Mouse (Mus musculus) T-helper 17 cell (primary cell): ENCODE measurements at regions not wholly inside any gene's neighbourhood (a gene's known extent, or its start where the extent isn't known, plus 50 kb on each side); places are given as distances from the start of the nearest gene placed in this dataset.

ENCODE experiments used
- in situ Hi-C, 2 experiments: fragments of 300-600 bp; cut with MboI, MseI; formaldehyde crosslinking; loops; 1 replicate in 1 of 2; 2 replicates in 1 of 2; pipeline ENCODE4 v1.15.1; 2025; ENCODE audit warnings: high pct_unique_total_duplicates in 2 of 2

- in situ Hi-C loops: no loop called here
Observed at GRCm38 (mm10) chr14:25112832-25113231, 346.2 kb upstream of the Zmiz1 start.

- in situ Hi-C loops: no loop called here
Observed at GRCm38 (mm10) chr14:25113326-25113725, 345.7 kb upstream of the Zmiz1 start.

GRCm38 (mm10) chr14:25116424-25116823 is 342.6 kb upstream of the Zmiz1 start:
- in situ Hi-C loops: no loop called here

- in situ Hi-C loops: no loop called here
Observed at GRCm38 (mm10) chr14:25119999-25120398, 339.0 kb upstream of the Zmiz1 start.

GRCm38 (mm10) chr14:25120506-25120905 is 338.5 kb upstream of the Zmiz1 start:
- in situ Hi-C loops: no loop called here

GRCm38 (mm10) chr14:25122971-25123535 is 335.9 kb upstream of the Zmiz1 start:
- in situ Hi-C loops: no loop called here

GRCm38 (mm10) chr14:25123541-25124337 is 335.2 kb upstream of the Zmiz1 start:
- in situ Hi-C loops: no loop called here

GRCm38 (mm10) chr14:25126544-25126943 is 332.4 kb upstream of the Zmiz1 start:
- in situ Hi-C loops: no loop called here

GRCm38 (mm10) chr14:25127544-25128159 is 331.3 kb upstream of the Zmiz1 start:
- in situ Hi-C loops: no loop called here

GRCm38 (mm10) chr14:25128160-25128547 is 330.8 kb upstream of the Zmiz1 start:
- in situ Hi-C loops: no loop called here

- in situ Hi-C loops: no loop called here
Observed at GRCm38 (mm10) chr14:25135371-25135770, 323.6 kb upstream of the Zmiz1 start.

GRCm38 (mm10) chr14:25137312-25137711 is 321.7 kb upstream of the Zmiz1 start:
- in situ Hi-C loops: no loop called here

- in situ Hi-C loops: no loop called here
Observed at GRCm38 (mm10) chr14:25138485-25138884, 320.5 kb upstream of the Zmiz1 start.

- in situ Hi-C loops: no loop called here
Observed at GRCm38 (mm10) chr14:25141933-25142332, 317.1 kb upstream of the Zmiz1 start.

GRCm38 (mm10) chr14:25143051-25143450 is 315.9 kb upstream of the Zmiz1 start:
- in situ Hi-C loops: no loop called here

- in situ Hi-C loops: no loop called here
Observed at GRCm38 (mm10) chr14:25147731-25148130, 311.3 kb upstream of the Zmiz1 start.

GRCm38 (mm10) chr14:25150968-25151367 is 308.0 kb upstream of the Zmiz1 start:
- in situ Hi-C loops: no loop called here

GRCm38 (mm10) chr14:25151485-25151884 is 307.5 kb upstream of the Zmiz1 start:
- in situ Hi-C loops: no loop called here

GRCm38 (mm10) chr14:25153573-25153972 is 305.4 kb upstream of the Zmiz1 start:
- in situ Hi-C loops: no loop called here

- in situ Hi-C loops: no loop called here
Observed at GRCm38 (mm10) chr14:25154180-25154579, 304.8 kb upstream of the Zmiz1 start.

- in situ Hi-C loops: no loop called here
Observed at GRCm38 (mm10) chr14:25155008-25155783, 303.8 kb upstream of the Zmiz1 start.

- in situ Hi-C loops: no loop called here
Observed at GRCm38 (mm10) chr14:25156171-25156570, 302.8 kb upstream of the Zmiz1 start.
